Mouse (Mus musculus): ENCODE data around the gene Esp1. TPM values are rescaled to one million over a fixed set of nuclear protein-coding genes. Genes with fewer than 3 reads are reported as not detected.
"Not testable (repeated sequence)": the region's sequence is repeated elsewhere in the genome, so short reads cannot be mapped to it uniquely, and the experiment has no call there.

Esp1 gene
- not detected in 2 replicates for polyA plus RNA-seq (2014; fragmentation: Nextera tagmentation; extraction: Ambion mirVana)

- no peaks in the 10 kb centered on the region for H3K27me3 ChIP-seq (replicated peaks; ENCODE audit: control insufficient read depth, insufficient read depth, low read length)
- no peak for ATAC-seq (replicated peaks; ENCODE audit: low FRiP score, low TSS enrichment, low read depth)
- no peak within 1 kb of the TSS for H3K4me2 ChIP-seq (ENCODE audit: low read length)
- H3K4me3 ChIP-seq (ENCODE audit: low read depth, low read length): no peak within 1 kb of the TSS
- H3K36me3 ChIP-seq (ENCODE audit: control insufficient read depth, insufficient read depth, low read length): no peaks in the 10 kb centered on the region
- no peak within 1 kb of the TSS for H3K9ac ChIP-seq (ENCODE audit: low read length)
- no peak within 1 kb of the TSS for H3K27ac ChIP-seq (ENCODE audit: low read depth)
- no peaks in the 10 kb centered on the region for H3K9me3 ChIP-seq (ENCODE audit: control insufficient read depth, low read length)
- H3K4me1 ChIP-seq (replicated peaks; ENCODE audit: control insufficient read depth, insufficient read depth, low read length): no peaks in the 10 kb centered on the region
- WGBS: 87% methylated on average over 2 of the region's 2 CpGs
- DNase-seq (ENCODE audit: low spot score): no peak
Measured at GRCm38 (mm10) chr17:40726820-40727219, at the start of gene Esp1. Esp1 (plus strand) TSS chr17:40727120.

DNA sequence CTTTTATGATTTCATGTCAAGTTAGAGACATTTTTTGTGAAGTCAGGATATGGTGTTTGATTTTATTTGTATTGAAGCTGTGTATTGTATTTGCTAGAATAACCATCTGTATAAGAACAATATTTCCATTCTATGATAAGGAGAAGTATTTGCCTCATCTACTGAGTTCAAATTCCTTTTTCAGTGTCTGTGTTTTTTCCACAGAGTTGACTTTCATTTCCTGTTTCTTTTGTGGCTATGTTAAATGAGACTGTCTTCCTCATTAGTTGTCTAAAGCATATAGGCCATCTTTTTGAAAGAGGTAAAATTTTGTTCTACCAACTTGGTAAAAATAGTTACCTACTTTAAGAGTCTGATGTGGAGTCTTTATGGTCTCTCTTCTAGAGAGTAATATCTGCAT is 10.6 kb upstream of the Esp1 start:
- Histone ChIP-seq H3K4me1 (replicated peaks; ENCODE audit: control insufficient read depth, insufficient read depth, low read length) (no peaks in the 10 kb centered on the region), H3K4me3 (ENCODE audit: low read depth, low read length) (no peak overlapping the region), H3K9me3 (ENCODE audit: control insufficient read depth, low read length) (no peaks in the 10 kb centered on the region), H3K9ac (ENCODE audit: low read length) (no peak overlapping the region), H3K4me2 (ENCODE audit: low read length) (no peak overlapping the region), H3K36me3 (ENCODE audit: control insufficient read depth, insufficient read depth, low read length) (no peaks in the 10 kb centered on the region), H3K27me3 (replicated peaks; ENCODE audit: control insufficient read depth, insufficient read depth, low read length) (no peaks in the 10 kb centered on the region), H3K27ac (ENCODE audit: low read depth) (no peak overlapping the region)
- ATAC-seq (replicated peaks; ENCODE audit: low FRiP score, low TSS enrichment, low read depth): no peak
- no peak for DNase-seq (ENCODE audit: low spot score)

GRCm38 (mm10) chr17:40717055-40717454 is 9.9 kb upstream of the Esp1 start:
- ATAC-seq (replicated peaks; ENCODE audit: low FRiP score, low TSS enrichment, low read depth); H3K4me2 ChIP-seq (ENCODE audit: low read length); H3K36me3 ChIP-seq (ENCODE audit: control insufficient read depth, insufficient read depth, low read length); H3K9me3 ChIP-seq (ENCODE audit: control insufficient read depth, low read length); H3K9ac ChIP-seq (ENCODE audit: low read length); H3K4me3 ChIP-seq (ENCODE audit: low read depth, low read length); DNase-seq (ENCODE audit: low spot score); H3K27ac ChIP-seq (ENCODE audit: low read depth); H3K4me1 ChIP-seq (replicated peaks; ENCODE audit: control insufficient read depth, insufficient read depth, low read length); H3K27me3 ChIP-seq (replicated peaks; ENCODE audit: control insufficient read depth, insufficient read depth, low read length): not testable (repeated sequence)

GRCm38 (mm10) chr17:40731296-40731695 is 4.4 kb downstream of the Esp1 start:
- WGBS: 77% methylated on average over 2 of the region's 2 CpGs
- Histone ChIP-seq H3K4me2 (ENCODE audit: low read length) (no peak overlapping the region), H3K27me3 (replicated peaks; ENCODE audit: control insufficient read depth, insufficient read depth, low read length) (no peaks in the 10 kb centered on the region), H3K9ac (ENCODE audit: low read length) (no peak overlapping the region), H3K9me3 (ENCODE audit: control insufficient read depth, low read length) (no peaks in the 10 kb centered on the region), H3K4me3 (ENCODE audit: low read depth, low read length) (no peak overlapping the region), H3K27ac (ENCODE audit: low read depth) (no peak overlapping the region), H3K36me3 (ENCODE audit: control insufficient read depth, insufficient read depth, low read length) (no peaks in the 10 kb centered on the region), H3K4me1 (replicated peaks; ENCODE audit: control insufficient read depth, insufficient read depth, low read length) (no peaks in the 10 kb centered on the region)
- DNase-seq (ENCODE audit: low spot score) (no peak), ATAC-seq (replicated peaks; ENCODE audit: low FRiP score, low TSS enrichment, low read depth) (no peak)

- H3K4me3 ChIP-seq (ENCODE audit: low read depth, low read length): no peak overlapping the region
- H3K4me2 ChIP-seq (ENCODE audit: low read length): no peak overlapping the region
- WGBS: 59% methylated on average over 4 of the region's 4 CpGs
- H3K27ac ChIP-seq (ENCODE audit: low read depth): no peak overlapping the region
- no peaks in the 10 kb centered on the region for H3K36me3 ChIP-seq (ENCODE audit: control insufficient read depth, insufficient read depth, low read length)
- no peak for DNase-seq (ENCODE audit: low spot score)
- H3K9ac ChIP-seq (ENCODE audit: low read length): no peak overlapping the region
- H3K9me3 ChIP-seq (ENCODE audit: control insufficient read depth, low read length): no peaks in the 10 kb centered on the region
- no peaks in the 10 kb centered on the region for H3K27me3 ChIP-seq (replicated peaks; ENCODE audit: control insufficient read depth, insufficient read depth, low read length)
- ATAC-seq (replicated peaks; ENCODE audit: low FRiP score, low TSS enrichment, low read depth): no peak
- no peaks in the 10 kb centered on the region for H3K4me1 ChIP-seq (replicated peaks; ENCODE audit: control insufficient read depth, insufficient read depth, low read length)
Measured at GRCm38 (mm10) chr17:40731724-40732123, 4.8 kb downstream of the Esp1 start.

DNA sequence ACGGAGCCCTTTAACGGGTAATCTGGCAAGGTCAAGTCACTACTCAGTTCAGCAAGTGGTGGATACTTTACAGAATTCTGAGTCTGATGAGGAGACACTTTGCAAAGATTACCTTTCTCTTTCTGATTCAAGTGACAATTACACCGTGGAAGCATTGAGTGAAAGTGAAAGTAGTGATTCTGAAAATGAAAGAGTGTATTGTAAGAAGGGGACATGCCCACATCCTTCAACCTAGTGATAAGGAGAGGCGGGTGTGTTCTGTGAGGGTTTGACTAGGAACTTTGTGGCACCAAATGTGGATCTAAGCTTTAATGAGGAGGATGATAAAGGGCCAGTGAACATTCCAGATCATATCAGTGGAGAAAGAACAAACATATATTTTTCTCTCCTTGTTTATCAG is 36.7 kb downstream of the Esp1 start:
- no peak for ATAC-seq (replicated peaks; ENCODE audit: low FRiP score, low TSS enrichment, low read depth)
- no peak overlapping the region for H3K9ac ChIP-seq (ENCODE audit: low read length)
- 72% methylated on average over 4 of the region's 4 CpGs for WGBS

DNA sequence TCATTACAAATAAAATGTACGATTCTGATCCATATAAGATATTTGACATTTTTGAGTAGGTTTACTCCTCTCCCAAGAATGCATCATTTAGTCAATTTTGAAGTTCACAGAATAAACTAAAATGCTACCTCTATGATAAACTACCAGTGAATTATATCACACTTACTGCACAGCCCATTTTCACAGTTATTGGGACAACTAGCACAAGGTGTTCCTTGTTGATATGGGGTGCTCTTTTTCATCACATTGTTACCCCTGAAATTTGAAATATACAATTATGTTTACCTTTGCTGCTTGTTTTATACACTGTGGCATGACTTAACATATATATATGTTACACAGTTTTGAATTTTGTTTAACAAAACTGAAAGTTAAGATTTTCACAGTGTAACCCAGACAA is 40.2 kb downstream of the Esp1 start:
- Histone ChIP-seq H3K27me3 (replicated peaks; ENCODE audit: control insufficient read depth, insufficient read depth, low read length) (no peaks in the 10 kb centered on the region), H3K4me1 (replicated peaks; ENCODE audit: control insufficient read depth, insufficient read depth, low read length) (no peaks in the 10 kb centered on the region), H3K9ac (ENCODE audit: low read length) (no peak overlapping the region), H3K4me3 (ENCODE audit: low read depth, low read length) (no peak overlapping the region), H3K36me3 (ENCODE audit: control insufficient read depth, insufficient read depth, low read length) (no peaks in the 10 kb centered on the region), H3K27ac (ENCODE audit: low read depth) (no peak overlapping the region), H3K4me2 (ENCODE audit: low read length) (no peak overlapping the region), H3K9me3 (ENCODE audit: control insufficient read depth, low read length) (no peaks in the 10 kb centered on the region)
- DNase-seq (ENCODE audit: low spot score) (no peak), ATAC-seq (replicated peaks; ENCODE audit: low FRiP score, low TSS enrichment, low read depth) (no peak)
- WGBS: 80% methylated on average over 1 of the region's 1 CpGs

More for the DNA sequence above, 36.7 kb downstream of the Esp1 start:
- no peaks in the 10 kb centered on the region for H3K36me3 ChIP-seq (ENCODE audit: control insufficient read depth, insufficient read depth, low read length)
- H3K4me2 ChIP-seq (ENCODE audit: low read length): no peak overlapping the region
- no peak for DNase-seq (ENCODE audit: low spot score)
- H3K27ac ChIP-seq (ENCODE audit: low read depth): no peak overlapping the region
- H3K9me3 ChIP-seq (ENCODE audit: control insufficient read depth, low read length): no peaks in the 10 kb centered on the region
- H3K4me3 ChIP-seq (ENCODE audit: low read depth, low read length): no peak overlapping the region
- no peaks in the 10 kb centered on the region for H3K27me3 ChIP-seq (replicated peaks; ENCODE audit: control insufficient read depth, insufficient read depth, low read length)
- H3K4me1 ChIP-seq (replicated peaks; ENCODE audit: control insufficient read depth, insufficient read depth, low read length): no peaks in the 10 kb centered on the region

Other genes with a start within 250 kb of the Esp1 start
- not detected in 2 replicates for gene Esp8, start 207.1 kb upstream of the Esp1 start, polyA plus RNA-seq (2014; fragmentation: Nextera tagmentation; extraction: Ambion mirVana)
- not detected in 2 replicates for gene Esp6, start 165.6 kb upstream of the Esp1 start, polyA plus RNA-seq (2014; fragmentation: Nextera tagmentation; extraction: Ambion mirVana)
- not detected in 2 replicates for gene Esp4, start 128.5 kb upstream of the Esp1 start, polyA plus RNA-seq (2014; fragmentation: Nextera tagmentation; extraction: Ambion mirVana)
- gene Esp3, start 95.0 kb upstream of the Esp1 start, polyA plus RNA-seq (2014; fragmentation: Nextera tagmentation; extraction: Ambion mirVana): not detected in 2 replicates
- not detected in 2 replicates for gene Crisp2, start 79.9 kb downstream of the Esp1 start, polyA plus RNA-seq (2014; fragmentation: Nextera tagmentation; extraction: Ambion mirVana)
- gene Rhag, start 84.0 kb downstream of the Esp1 start, polyA plus RNA-seq (2014; fragmentation: Nextera tagmentation; extraction: Ambion mirVana): 0.36 and 0.42 TPM in 2 replicates
- 3.8 and 4.0 TPM in 2 replicates for gene 9130008F23Rik, start 153.4 kb downstream of the Esp1 start, polyA plus RNA-seq (2014; fragmentation: Nextera tagmentation; extraction: Ambion mirVana)
- not detected in 2 replicates for gene Glyatl3, start 187.2 kb downstream of the Esp1 start, polyA plus RNA-seq (2014; fragmentation: Nextera tagmentation; extraction: Ambion mirVana)
- 38.6 and 39.8 TPM in 2 replicates for gene Mut, start 207.6 kb downstream of the Esp1 start, polyA plus RNA-seq (2014; fragmentation: Nextera tagmentation; extraction: Ambion mirVana)
- 22.6 and 23.9 TPM in 2 replicates for gene Cenpq, start 207.9 kb downstream of the Esp1 start, polyA plus RNA-seq (2014; fragmentation: Nextera tagmentation; extraction: Ambion mirVana)

All from intestine, embryonic 14.5 days (tissue).